Mouse (Mus musculus): ENCODE data around the gene Unc5a. TPM values are rescaled to one million over a fixed set of nuclear protein-coding genes. Genes with fewer than 3 reads are reported as not detected.

The Unc5a gene
- 6.4 and 7.5 TPM in 2 replicates for polyA plus RNA-seq (2012; rRNA removed)

GRCm38 (mm10) chr13:54948531-54949493 is at the start of gene Unc5a:
Unc5a (plus strand) TSS chr13:54949411.

DNA sequence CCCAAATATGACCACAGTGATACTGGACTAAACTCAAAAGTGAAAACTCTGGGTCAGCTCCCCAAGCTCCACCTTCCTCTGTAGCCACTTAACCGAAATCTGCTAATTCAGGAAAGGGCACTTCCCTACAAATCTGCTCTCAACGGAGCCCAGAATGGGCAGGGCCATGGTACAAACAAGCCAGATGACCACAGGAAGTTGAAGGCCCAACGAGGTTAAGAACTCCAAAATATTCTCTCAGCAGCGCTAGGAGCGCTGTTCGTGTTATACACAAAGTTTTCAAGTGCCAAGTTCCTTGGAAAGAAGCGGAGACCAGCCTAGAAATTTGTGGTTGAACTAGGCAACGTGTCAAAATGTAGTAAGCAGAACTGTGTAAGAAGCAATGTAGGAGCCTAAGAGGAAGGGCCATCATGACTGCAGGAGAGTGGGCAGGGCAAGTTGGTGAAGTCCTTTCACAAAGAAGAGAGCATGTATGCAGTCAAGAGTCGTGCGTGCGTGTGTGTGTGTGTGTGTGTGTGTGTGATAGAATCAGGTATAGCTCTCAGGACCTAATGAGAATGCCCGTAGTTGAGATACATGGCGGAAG is 72.1 kb downstream of the Unc5a start, which contains the start of gene Hk3:
Gene Hk3, minus strand, starts transcription at position 192 of the 586 bp plus-strand sequence.

Other genes with a start within 250 kb of the Unc5a start
- 295 and 365 TPM in 2 replicates for gene Cdhr2, start 247.9 kb upstream of the Unc5a start, polyA plus RNA-seq (2012; rRNA removed)
- gene Gprin1, start 199.5 kb upstream of the Unc5a start, polyA plus RNA-seq (2012; rRNA removed), result 0.62 and 0.85 TPM in 2 replicates
- 1.9 and 2.4 TPM in 2 replicates for gene Sncb, start 182.8 kb upstream of the Unc5a start, polyA plus RNA-seq (2012; rRNA removed)
- not detected in 2 replicates for gene Eif4e1b, start 165.4 kb upstream of the Unc5a start, polyA plus RNA-seq (2012; rRNA removed)
- 12.3 and 22.9 TPM in 2 replicates for gene Tspan17, start 160.0 kb upstream of the Unc5a start, polyA plus RNA-seq (2012; rRNA removed)
- gene Hk3, start 72.0 kb downstream of the Unc5a start, polyA plus RNA-seq (2012; rRNA removed), result 1.9 and 2.2 TPM in 2 replicates
- gene Uimc1, start 150.9 kb downstream of the Unc5a start, polyA plus RNA-seq (2012; rRNA removed), result 1.9 and 2.7 TPM in 2 replicates
- 9.0 and 10.5 TPM in 2 replicates for gene Zfp346, start 155.9 kb downstream of the Unc5a start, polyA plus RNA-seq (2012; rRNA removed)
- not detected in 2 replicates for gene Gm17617, start 184.1 kb downstream of the Unc5a start, polyA plus RNA-seq (2012; rRNA removed)
- 22.1 and 31.2 TPM in 2 replicates for gene Fgfr4, start 203.2 kb downstream of the Unc5a start, polyA plus RNA-seq (2012; rRNA removed)

Data from colon, adult 2 months (tissue).